Mouse (Mus musculus): ENCODE data around the gene 2900011O08Rik. TPM values are rescaled to one million over a fixed set of nuclear protein-coding genes. Genes with fewer than 3 reads are reported as not detected.
"Not testable (repeated sequence)": the region's sequence is repeated elsewhere in the genome, so short reads cannot be mapped to it uniquely, and the experiment has no call there.

Gene 2900011O08Rik
- 7.0 and 7.2 TPM in 2 replicates for polyA plus RNA-seq (2016; fragmentation: Nextera tagmentation; extraction: Ambion mirVana)

GRCm38 (mm10) chr16:13986574-13987478 lies at the start of gene 2900011O08Rik, which contains the start of gene Ifitm7:
2900011O08Rik (plus strand) TSS chr16:13986604.
Ifitm7 (minus strand) TSS chr16:13986888.
- 1% methylated on average over 31 of the region's 31 CpGs for WGBS
- H3K9me3 ChIP-seq = no peaks in the 10 kb centered on the region
- H3K4me3 ChIP-seq = peak within 1 kb of the TSS; percentile 70
- no peaks in the 10 kb centered on the region for H3K36me3 ChIP-seq (replicated peaks)
- peak; percentile 61 for DNase-seq (ENCODE audit: low spot score)
- peaks cover 17% of the 10 kb centered on the region for H3K4me1 ChIP-seq
- H3K27ac ChIP-seq (replicated peaks) = peak within 1 kb of the TSS; percentile 84
- no peaks in the 10 kb centered on the region; the same call in none of the 2 replicates for H3K27me3 ChIP-seq (replicated peaks; ENCODE audit: low read depth, poor library complexity, severe bottlenecking)

GRCm38 (mm10) chr16:13940139-13940846 lies 46.1 kb upstream of the 2900011O08Rik start:
- peak overlapping the region; percentile 70 for H3K4me3 ChIP-seq
- peak; percentile 79 for DNase-seq (ENCODE audit: low spot score)
- peaks cover 16% of the 10 kb centered on the region for H3K4me1 ChIP-seq
- peaks cover 22% of the 10 kb centered on the region for H3K27me3 ChIP-seq (replicated peaks; ENCODE audit: low read depth, poor library complexity, severe bottlenecking)
- no peaks in the 10 kb centered on the region for H3K36me3 ChIP-seq (replicated peaks)
- 4% methylated on average over 28 of the region's 28 CpGs for WGBS
- no peaks in the 10 kb centered on the region for H3K9me3 ChIP-seq
- H3K27ac ChIP-seq (replicated peaks) = peak overlapping the region; percentile 48; the same call in 1 of the 2 replicates

DNA sequence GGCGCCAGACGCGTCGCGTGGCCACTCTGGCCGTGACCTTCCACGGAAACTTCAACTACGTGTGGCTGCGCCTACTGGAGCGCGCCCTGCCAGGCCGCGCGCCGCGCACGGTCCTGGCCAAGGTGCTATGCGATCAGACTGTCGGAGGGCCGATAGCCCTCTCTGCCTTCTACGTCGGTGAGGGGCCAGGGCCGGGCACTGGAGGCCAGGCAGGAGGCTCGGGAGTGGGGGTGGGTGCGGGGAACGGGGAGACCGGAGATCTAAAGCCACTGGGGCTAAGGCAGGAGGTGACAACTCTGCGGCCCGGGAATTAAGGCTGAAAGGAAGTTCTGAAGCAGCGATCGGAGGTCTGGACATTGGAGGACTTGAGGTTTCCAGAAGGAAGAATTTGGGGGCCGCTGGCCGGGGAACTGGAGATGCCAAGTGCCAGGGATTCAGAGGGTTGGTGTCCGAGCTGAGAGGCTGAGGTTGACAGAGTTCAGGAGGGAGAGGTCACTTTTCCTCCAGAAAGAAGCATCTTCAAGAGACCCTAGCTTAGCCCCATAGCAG lies 45.5 kb upstream of the 2900011O08Rik start:
- Histone ChIP-seq H3K27me3 (replicated peaks; ENCODE audit: low read depth, poor library complexity, severe bottlenecking) (peaks cover 22% of the 10 kb centered on the region), H3K9me3 (no peaks in the 10 kb centered on the region), H3K36me3 (replicated peaks) (no peaks in the 10 kb centered on the region), H3K27ac (replicated peaks) (peak overlapping the region; percentile 48; the same call in 1 of the 2 replicates), H3K4me3 (peak overlapping the region; percentile 70), H3K4me1 (peaks cover 16% of the 10 kb centered on the region)
- DNase-seq (ENCODE audit: low spot score) = no peak
- WGBS = 1% methylated on average over 34 of the region's 34 CpGs

DNA sequence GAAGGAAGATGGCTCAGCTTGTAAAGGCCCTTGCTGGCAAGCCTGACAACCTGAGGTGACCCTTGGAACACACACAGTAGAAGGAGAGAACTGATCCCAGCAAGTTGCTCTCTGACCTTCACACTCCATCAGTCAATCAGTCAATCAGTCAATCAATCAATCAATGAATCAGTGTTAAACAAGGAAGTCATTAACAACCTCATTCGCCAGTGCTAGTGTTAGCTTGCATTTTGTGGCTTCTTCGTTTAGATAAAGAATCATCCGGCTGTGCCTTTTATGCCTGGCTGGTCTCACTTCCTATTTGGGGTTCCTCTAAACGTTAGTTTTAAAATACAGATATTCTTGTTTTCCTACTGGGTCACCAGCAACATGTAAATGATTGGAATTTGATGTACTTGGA lies 42.2 kb upstream of the 2900011O08Rik start:
- WGBS = 61% methylated on average over 4 of the region's 4 CpGs
- no peak for DNase-seq (ENCODE audit: low spot score)
- Histone ChIP-seq H3K4me3 (no peak overlapping the region), H3K27me3 (replicated peaks; ENCODE audit: low read depth, poor library complexity, severe bottlenecking) (peaks cover 22% of the 10 kb centered on the region), H3K27ac (replicated peaks) (no peak overlapping the region), H3K36me3 (replicated peaks) (no peaks in the 10 kb centered on the region), H3K4me1 (peaks cover 16% of the 10 kb centered on the region), H3K9me3 (no peaks in the 10 kb centered on the region)

GRCm38 (mm10) chr16:13944752-13945151 lies 41.7 kb upstream of the 2900011O08Rik start:
- Histone ChIP-seq H3K4me3 (no peak overlapping the region), H3K27ac (replicated peaks) (no peak overlapping the region)
- WGBS = 83% methylated on average over 5 of the region's 5 CpGs

GRCm38 (mm10) chr16:13945153-13945552 lies 41.3 kb upstream of the 2900011O08Rik start:
- Histone ChIP-seq H3K9me3 (no peaks in the 10 kb centered on the region), H3K36me3 (replicated peaks) (no peaks in the 10 kb centered on the region), H3K4me1 (peaks cover 15% of the 10 kb centered on the region), H3K27me3 (replicated peaks; ENCODE audit: low read depth, poor library complexity, severe bottlenecking) (peaks cover 22% of the 10 kb centered on the region), H3K27ac (replicated peaks) (no peak overlapping the region), H3K4me3 (no peak overlapping the region)
- no peak for DNase-seq (ENCODE audit: low spot score)
- 67% methylated on average over 4 of the region's 4 CpGs for WGBS

More at GRCm38 (mm10) chr16:13944752-13945151, 41.7 kb upstream of the 2900011O08Rik start:
- no peak for DNase-seq (ENCODE audit: low spot score)
- Histone ChIP-seq H3K4me1 (peaks cover 16% of the 10 kb centered on the region), H3K36me3 (replicated peaks) (no peaks in the 10 kb centered on the region), H3K9me3 (no peaks in the 10 kb centered on the region), H3K27me3 (replicated peaks; ENCODE audit: low read depth, poor library complexity, severe bottlenecking) (peaks cover 22% of the 10 kb centered on the region)

- Histone ChIP-seq H3K36me3 (replicated peaks) (no peaks in the 10 kb centered on the region), H3K27me3 (replicated peaks; ENCODE audit: low read depth, poor library complexity, severe bottlenecking) (peaks cover 14% of the 10 kb centered on the region), H3K4me1 (peaks cover 3% of the 10 kb centered on the region), H3K4me3 (no peak overlapping the region), H3K9me3 (no peaks in the 10 kb centered on the region), H3K27ac (replicated peaks) (no peak overlapping the region)
- no peak for DNase-seq (ENCODE audit: low spot score)
- 98% methylated on average over 1 of the region's 1 CpGs for WGBS
Observed at GRCm38 (mm10) chr16:13946306-13946705, 40.1 kb upstream of the 2900011O08Rik start.

DNA sequence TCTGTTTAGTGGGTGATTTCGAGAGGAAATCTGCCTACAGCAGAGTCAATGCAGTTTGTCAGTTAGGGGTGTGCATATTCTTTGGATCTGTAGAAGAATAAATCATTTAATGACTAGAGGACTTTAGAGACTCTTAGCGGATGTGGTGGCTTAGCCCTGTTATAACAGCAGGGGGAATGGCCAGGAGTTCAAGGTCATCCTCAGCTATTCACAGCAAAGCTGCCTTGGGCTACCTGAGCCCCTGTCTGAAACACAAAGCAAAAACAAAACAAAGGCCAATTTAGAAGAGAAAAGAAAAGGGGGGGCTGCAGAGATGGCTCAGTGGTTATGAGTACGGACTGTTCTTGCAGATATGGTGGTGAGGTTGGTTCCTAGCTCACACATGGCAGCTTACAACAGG lies 35.2 kb upstream of the 2900011O08Rik start:
- WGBS = 69% methylated on average over 3 of the region's 3 CpGs
- Histone ChIP-seq H3K4me3 (no peak overlapping the region), H3K27me3 (replicated peaks; ENCODE audit: low read depth, poor library complexity, severe bottlenecking) (no peaks in the 10 kb centered on the region), H3K36me3 (replicated peaks) (no peaks in the 10 kb centered on the region), H3K9me3 (no peaks in the 10 kb centered on the region), H3K4me1 (no peaks in the 10 kb centered on the region), H3K27ac (replicated peaks) (no peak overlapping the region)
- DNase-seq (ENCODE audit: low spot score) = no peak

- Histone ChIP-seq H3K4me1 (no peaks in the 10 kb centered on the region), H3K4me3 (no peak overlapping the region), H3K27me3 (replicated peaks; ENCODE audit: low read depth, poor library complexity, severe bottlenecking) (no peaks in the 10 kb centered on the region), H3K9me3 (no peaks in the 10 kb centered on the region), H3K36me3 (replicated peaks) (no peaks in the 10 kb centered on the region), H3K27ac (replicated peaks) (no peak overlapping the region)
- WGBS = 31% methylated on average over 1 of the region's 1 CpGs
- no peak for DNase-seq (ENCODE audit: low spot score)
Observed at GRCm38 (mm10) chr16:13962053-13962452, 24.4 kb upstream of the 2900011O08Rik start.

GRCm38 (mm10) chr16:13969096-13969495 lies 17.3 kb upstream of the 2900011O08Rik start:
- Histone ChIP-seq H3K36me3 (replicated peaks) (no peaks in the 10 kb centered on the region), H3K9me3 (no peaks in the 10 kb centered on the region), H3K27ac (replicated peaks) (no peak overlapping the region), H3K4me1 (no peaks in the 10 kb centered on the region), H3K4me3 (no peak overlapping the region), H3K27me3 (replicated peaks; ENCODE audit: low read depth, poor library complexity, severe bottlenecking) (no peaks in the 10 kb centered on the region)
- DNase-seq (ENCODE audit: low spot score) = no peak
- 86% methylated on average over 1 of the region's 1 CpGs for WGBS

GRCm38 (mm10) chr16:13972051-13972450 lies 14.4 kb upstream of the 2900011O08Rik start:
- Histone ChIP-seq H3K36me3 (replicated peaks) (no peaks in the 10 kb centered on the region), H3K4me3 (no peak overlapping the region), H3K9me3 (no peaks in the 10 kb centered on the region), H3K27ac (replicated peaks) (no peak overlapping the region), H3K27me3 (replicated peaks; ENCODE audit: low read depth, poor library complexity, severe bottlenecking) (no peaks in the 10 kb centered on the region), H3K4me1 (no peaks in the 10 kb centered on the region)
- no peak for DNase-seq (ENCODE audit: low spot score)
- WGBS = 87% methylated on average over 8 of the region's 8 CpGs

GRCm38 (mm10) chr16:13976358-13976896 lies 10.0 kb upstream of the 2900011O08Rik start:
- H3K36me3 ChIP-seq (replicated peaks) = not testable (repeated sequence)

More at GRCm38 (mm10) chr16:13976358-13976896, 10.0 kb upstream of the 2900011O08Rik start:
- not testable (repeated sequence) for H3K4me1 ChIP-seq; H3K27ac ChIP-seq (replicated peaks); H3K27me3 ChIP-seq (replicated peaks; ENCODE audit: low read depth, poor library complexity, severe bottlenecking); DNase-seq (ENCODE audit: low spot score); H3K9me3 ChIP-seq; H3K4me3 ChIP-seq
- 78% methylated on average over 4 of the region's 4 CpGs for WGBS

Measured in embryonic facial prominence, embryonic 10.5 days (tissue).